Mouse (Mus musculus): ENCODE data around the gene Anapc7.

GRCm38 (mm10) chr5:122447857-122448256 is 26.4 kb downstream of the Anapc7 start:
- TF ChIP-seq CTCF (IDR thresholded peaks at IDR 0.05; ENCODE audit: borderline replicate concordance, insufficient read depth, low read depth, low read length) (no peak), POLR2A (IDR thresholded peaks at IDR 0.05; ENCODE audit: borderline replicate concordance, insufficient read depth, low read length) (no peak)

Data from cerebellum, adult 2 months (tissue).